Mouse (Mus musculus): ENCODE measurements around the gene Baz1a.

Baz1a gene

GRCm38 (mm10) chr12:54859531-54859930, 154.6 kb downstream of the Baz1a start:
- DNase-seq (ENCODE audit: low read depth, low spot score): no peak

DNA sequence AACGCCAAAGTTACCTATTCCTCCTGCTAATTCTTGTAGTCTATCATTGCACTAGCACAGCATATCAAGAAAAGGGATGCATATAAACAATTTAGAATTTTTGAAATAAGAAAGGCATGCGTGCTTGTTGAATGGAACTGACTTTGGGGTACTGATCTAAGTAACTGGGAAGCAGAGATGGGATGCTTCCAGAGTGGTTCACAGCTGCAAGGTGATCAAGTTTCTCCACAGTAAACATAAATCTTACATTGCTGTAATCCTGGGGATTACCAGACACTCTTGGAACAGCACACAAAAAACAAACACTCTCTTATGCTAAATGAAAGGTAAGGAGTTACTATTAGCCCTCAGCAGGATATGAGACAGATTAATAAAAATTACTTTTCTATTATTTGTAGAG, 163.6 kb downstream of the Baz1a start:
- DNase-seq (ENCODE audit: low read depth, low spot score): no peak

DNA sequence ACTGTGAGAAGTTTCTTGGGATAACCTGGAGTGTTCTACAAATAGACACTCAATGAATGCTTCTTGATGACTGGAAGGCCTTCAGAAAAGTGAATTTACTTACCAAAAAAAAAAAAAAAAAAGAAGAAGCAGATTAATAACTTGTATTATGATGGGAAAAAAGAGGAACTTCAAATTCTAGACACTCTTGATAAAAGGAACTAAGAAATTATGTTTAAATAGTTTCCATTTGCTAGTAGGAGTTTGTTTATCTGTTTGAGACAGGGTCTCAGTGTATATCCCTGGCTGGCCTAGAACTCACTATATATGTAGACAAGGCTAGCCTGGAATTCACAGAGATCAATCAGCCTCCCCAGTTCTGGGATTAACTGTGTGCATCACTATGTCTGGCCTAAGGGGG, 169.7 kb downstream of the Baz1a start:
- no peak for DNase-seq (ENCODE audit: low read depth, low spot score)

All from mesoderm, embryonic 11.5 days (tissue).